Mouse (Mus musculus) intestine, postnatal 0 days (tissue): ENCODE data around the gene Kcnk2. TPM values are rescaled to one million over a fixed set of nuclear protein-coding genes. Genes with fewer than 3 reads are reported as not detected.

Experiments used
- ATAC-seq: fragments of 200-750 bp; cut with Nextera tagmentation; 2 replicates; pipeline ENCODE4 v1.8.0; 2017; ENCODE audit warnings: mild to moderate bottlenecking, moderate TSS enrichment, moderate library complexity
- H3K27ac ChIP-seq: fragments of 300-500 bp; sonication (generic); 2 replicates; pipeline ENCODE4 v1.5.1; 2014; ENCODE audit warnings: mild to moderate bottlenecking, low read depth, low read length, moderate library complexity
- H3K27me3 ChIP-seq: fragments of 300-500 bp; sonication (generic); replicated peaks from 2 replicates; pipeline ENCODE4 v1.6.1; 2014; ENCODE audit warnings: low read length, mixed read lengths; ENCODE audit not compliant: control insufficient read depth, insufficient read depth
- H3K36me3 ChIP-seq: fragments of 300-500 bp; sonication (generic); 2 replicates; pipeline ENCODE4 v1.6.1; 2014; ENCODE audit warnings: mild to moderate bottlenecking, moderate library complexity; ENCODE audit not compliant: control insufficient read depth, insufficient read depth
- H3K4me1 ChIP-seq: fragments of 300-500 bp; sonication (generic); replicated peaks from 2 replicates; pipeline ENCODE4 v1.6.1; 2014; ENCODE audit warnings: antibody characterized with exemption, low read length, mixed read lengths; ENCODE audit not compliant: control insufficient read depth, insufficient read depth
- H3K4me2 ChIP-seq: fragments of 300-500 bp; sonication (generic); replicated peaks from 2 replicates; pipeline ENCODE4 v1.6.1; 2014; ENCODE audit warnings: low read depth, mild to moderate bottlenecking, moderate library complexity
- H3K4me3 ChIP-seq: fragments of 300-500 bp; sonication (generic); 2 replicates; pipeline ENCODE4 v1.5.1; 2014; ENCODE audit warnings: low read depth, low read length
- H3K9ac ChIP-seq: fragments of 300-500 bp; sonication (generic); 2 replicates; pipeline ENCODE4 v1.6.1; 2014; ENCODE audit warnings: mild to moderate bottlenecking, low read depth, low read length
- H3K9me3 ChIP-seq: fragments of 300-500 bp; sonication (generic); 2 replicates; pipeline ENCODE4 v1.6.1; 2016; ENCODE audit warnings: mixed run types; ENCODE audit not compliant: control insufficient read depth
- CTCF ChIP-seq: sonication (generic); IDR thresholded peaks from 2 replicates; pipeline ENCODE4 v1.5.1; 2016; ENCODE audit warnings: low read depth, mild to moderate bottlenecking, control low read depth, antibody characterized with exemption, moderate library complexity
- WGBS: fragments of 180-500 bp; shearing (Covaris S2); extraction: QIAGEN DNeasy Blood & Tissue Kit; methylation state at CpG from one replicate; pipeline ENCODE4 v1.1.7; 2014; 5-methylcytosine and 5-hydroxymethylcytosine counted together
- polyA plus RNA-seq: library from polyadenylated mRNA; unstranded; fragments of >200 nt; fragmentation: Nextera tagmentation; extraction: Ambion mirVana; gene quantifications from 2 replicates; pipeline ENCODE4 v1.2.1, GENCODE M21; 2015

Gene Kcnk2
- polyA plus RNA-seq, 1 experiment from 2014 or later, result 1.5 TPM

DNA sequence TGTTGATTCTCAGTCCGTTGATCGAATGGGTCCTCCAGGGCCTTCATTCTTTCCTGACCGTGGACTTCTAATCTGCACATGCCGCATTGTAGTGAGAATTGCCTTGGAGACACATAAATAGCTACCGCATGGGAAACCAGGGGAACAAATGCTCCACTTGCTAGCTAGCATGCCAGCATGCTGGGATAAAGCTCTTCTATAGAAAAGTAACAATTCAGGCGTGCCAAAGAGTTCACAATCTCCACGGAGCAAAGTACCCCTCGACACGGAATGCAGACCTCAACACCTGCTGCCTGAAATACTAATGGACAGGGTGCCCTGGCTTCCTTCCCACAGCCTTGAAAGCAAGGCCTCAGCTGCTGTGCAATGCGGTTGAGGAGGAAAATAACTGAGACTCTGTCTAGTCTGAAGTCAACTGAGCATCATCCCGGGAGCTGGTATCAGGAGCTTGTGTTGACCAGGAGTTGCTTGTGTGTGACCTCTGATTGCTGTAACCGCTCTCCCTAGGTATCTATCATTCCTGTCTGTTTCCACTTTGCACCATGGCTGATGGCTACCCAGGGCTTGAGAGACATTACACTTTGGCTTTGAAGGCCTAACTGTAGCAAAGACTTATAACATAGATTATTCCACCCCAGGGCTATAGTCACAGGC is 214.2 kb downstream of the Kcnk2 start:
- no peak overlapping the region for H3K4me3 ChIP-seq
- TF ChIP-seq CTCF, result no peak
- H3K4me2 ChIP-seq, result no peak overlapping the region
- no peaks in the 10 kb centered on the region for H3K4me1 ChIP-seq
- no peaks in the 10 kb centered on the region for H3K27me3 ChIP-seq
- no peak for ATAC-seq
- WGBS, result 84% methylated on average over 12 of the region's 12 CpGs
- no peaks in the 10 kb centered on the region for H3K36me3 ChIP-seq
- H3K27ac ChIP-seq, result no peak overlapping the region
- no peak overlapping the region for H3K9ac ChIP-seq
- H3K9me3 ChIP-seq, result no peaks in the 10 kb centered on the region

DNA sequence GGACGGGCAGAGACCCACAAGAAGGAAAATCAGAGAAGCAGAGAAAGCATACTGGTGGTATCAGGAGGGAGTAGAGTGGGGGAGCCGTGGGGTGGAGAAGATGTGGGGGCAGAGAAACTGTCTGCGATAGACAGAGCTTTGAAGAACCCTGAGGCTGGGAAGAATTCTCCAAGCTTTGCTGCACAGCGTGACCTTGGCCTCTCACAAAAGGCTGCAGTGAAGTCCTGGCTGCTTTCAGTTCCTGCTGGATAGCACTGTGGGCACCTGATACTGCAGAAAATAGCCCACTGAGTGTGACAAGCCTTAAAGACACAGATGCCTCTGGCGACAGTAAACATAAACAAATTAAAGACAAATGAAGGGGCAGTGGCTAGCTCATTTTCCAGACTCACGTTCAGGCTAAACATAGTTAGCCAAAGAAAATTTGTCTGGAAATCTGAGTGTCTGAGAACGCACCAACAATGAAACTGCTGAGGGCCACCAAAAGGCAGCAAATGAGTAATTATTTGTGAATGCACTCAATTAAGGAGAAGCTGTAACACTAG is 216.8 kb downstream of the Kcnk2 start:
- no peak overlapping the region for H3K4me3 ChIP-seq
- WGBS, result 54% methylated on average over 7 of the region's 7 CpGs
- H3K4me1 ChIP-seq, result no peaks in the 10 kb centered on the region
- H3K4me2 ChIP-seq, result no peak overlapping the region
- H3K9me3 ChIP-seq, result no peaks in the 10 kb centered on the region
- H3K27ac ChIP-seq, result no peak overlapping the region
- H3K27me3 ChIP-seq, result no peaks in the 10 kb centered on the region
- H3K36me3 ChIP-seq, result no peaks in the 10 kb centered on the region
- no peak for ATAC-seq
- no peak overlapping the region for H3K9ac ChIP-seq
- no peak for TF ChIP-seq CTCF

DNA sequence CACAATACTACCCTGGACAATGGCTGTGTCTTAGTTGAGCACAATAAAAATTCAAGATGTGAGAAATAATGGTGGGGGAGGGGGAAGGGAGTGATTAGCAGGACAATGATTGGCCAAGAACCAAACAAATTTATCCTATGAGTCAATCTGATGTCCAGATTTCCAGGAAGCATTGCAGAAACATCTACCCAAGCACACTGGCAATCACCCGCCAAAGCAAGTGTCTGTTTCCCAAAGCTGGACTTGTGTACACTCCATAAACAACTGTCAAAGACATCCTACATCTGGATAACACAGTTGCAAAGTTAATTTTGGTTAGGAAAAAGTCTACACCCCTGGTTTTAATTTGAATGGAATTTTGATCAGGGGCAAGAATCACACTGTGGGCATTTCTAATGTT is 224.3 kb downstream of the Kcnk2 start:
- H3K4me1 ChIP-seq, result no peaks in the 10 kb centered on the region
- 62% methylated on average over 1 of the region's 1 CpGs for WGBS
- no peak overlapping the region for H3K27ac ChIP-seq
- no peaks in the 10 kb centered on the region for H3K27me3 ChIP-seq
- no peaks in the 10 kb centered on the region for H3K36me3 ChIP-seq
- no peak overlapping the region for H3K9ac ChIP-seq
- no peak overlapping the region for H3K4me3 ChIP-seq
- TF ChIP-seq CTCF, result no peak
- H3K9me3 ChIP-seq, result no peaks in the 10 kb centered on the region
- no peak for ATAC-seq
- no peak overlapping the region for H3K4me2 ChIP-seq

DNA sequence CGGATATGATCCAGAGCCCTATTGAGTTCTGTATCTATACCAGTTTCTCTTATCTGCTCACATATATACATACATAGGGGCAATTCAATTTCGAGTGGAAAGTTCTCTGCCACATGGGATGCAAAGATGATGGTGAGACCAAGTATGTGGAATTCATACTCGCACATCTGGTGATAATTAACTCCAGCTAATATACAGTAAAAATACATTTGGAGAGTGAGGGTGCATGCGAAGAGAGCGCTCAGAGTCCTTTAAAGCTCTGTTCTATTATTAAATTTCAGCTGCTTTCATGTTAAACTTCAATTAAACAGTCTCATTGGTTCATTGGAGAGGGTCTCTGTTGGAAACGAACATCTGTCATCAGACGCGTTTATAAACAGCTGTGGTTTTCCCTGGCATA is 228.6 kb downstream of the Kcnk2 start:
- WGBS, result 78% methylated on average over 8 of the region's 8 CpGs

DNA sequence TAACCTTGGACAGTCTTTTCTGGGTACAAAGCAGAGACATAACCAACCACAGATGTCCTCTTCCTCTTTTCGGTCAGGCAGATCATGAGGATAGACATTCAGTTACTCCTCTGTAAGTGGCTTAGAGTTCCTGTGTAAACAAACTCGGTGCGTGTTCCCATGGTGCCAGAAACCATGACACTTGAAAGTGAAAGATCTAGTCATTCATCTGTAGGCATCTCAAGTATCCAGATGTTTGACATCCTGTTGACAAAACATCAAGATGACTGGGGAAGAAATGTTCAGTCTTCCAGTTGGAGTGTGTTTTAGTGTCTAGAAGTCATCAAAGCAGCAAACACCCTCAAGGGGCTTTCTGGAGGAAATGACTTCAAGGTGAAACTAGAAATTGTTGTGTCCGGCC is 230.9 kb downstream of the Kcnk2 start:
- 52% methylated on average over 4 of the region's 4 CpGs for WGBS
- no peak for ATAC-seq
- TF ChIP-seq CTCF, result no peak
- no peak overlapping the region for H3K27ac ChIP-seq
- H3K4me2 ChIP-seq, result no peak overlapping the region
- H3K27me3 ChIP-seq, result no peaks in the 10 kb centered on the region
- no peak overlapping the region for H3K4me3 ChIP-seq
- H3K36me3 ChIP-seq, result no peaks in the 10 kb centered on the region
- H3K4me1 ChIP-seq, result no peaks in the 10 kb centered on the region
- H3K9ac ChIP-seq, result no peak overlapping the region
- no peaks in the 10 kb centered on the region for H3K9me3 ChIP-seq

More for the DNA sequence above, 228.6 kb downstream of the Kcnk2 start:
- TF ChIP-seq CTCF, result no peak
- Histone ChIP-seq H3K27ac (no peak overlapping the region), H3K36me3 (no peaks in the 10 kb centered on the region), H3K9me3 (no peaks in the 10 kb centered on the region), H3K4me2 (no peak overlapping the region), H3K4me3 (no peak overlapping the region), H3K27me3 (no peaks in the 10 kb centered on the region), H3K9ac (no peak overlapping the region), H3K4me1 (no peaks in the 10 kb centered on the region)
- no peak for ATAC-seq

DNA sequence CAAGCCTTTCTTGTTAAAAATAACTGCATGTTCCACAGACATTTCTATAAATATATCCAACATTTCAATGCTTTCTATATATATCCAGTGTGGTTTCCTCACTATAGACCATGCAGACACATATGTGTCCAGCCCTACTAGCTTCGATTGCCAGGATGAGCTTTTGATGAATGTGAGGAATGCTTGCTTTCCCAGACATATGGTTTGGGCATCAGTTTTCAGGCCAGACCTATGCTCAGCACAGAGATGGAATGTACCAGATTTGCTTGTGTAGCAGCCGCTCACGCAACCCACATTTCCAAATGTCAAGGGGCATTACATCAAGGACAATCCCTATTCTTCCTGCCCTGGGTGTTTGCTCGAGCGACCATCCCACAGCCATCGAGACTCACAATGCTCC is 236.3 kb downstream of the Kcnk2 start:
- H3K9ac ChIP-seq, result no peak overlapping the region
- WGBS, result 84% methylated on average over 6 of the region's 6 CpGs
- no peak overlapping the region for H3K4me3 ChIP-seq
- H3K27ac ChIP-seq, result no peak overlapping the region
- no peak for TF ChIP-seq CTCF
- no peaks in the 10 kb centered on the region for H3K36me3 ChIP-seq
- H3K9me3 ChIP-seq, result no peaks in the 10 kb centered on the region
- H3K27me3 ChIP-seq, result no peaks in the 10 kb centered on the region
- ATAC-seq, result no peak
- no peak overlapping the region for H3K4me2 ChIP-seq
- H3K4me1 ChIP-seq, result no peaks in the 10 kb centered on the region
